Mouse (Mus musculus): ENCODE data around the gene Gjb2. TPM values are rescaled to one million over a fixed set of nuclear protein-coding genes. Genes with fewer than 3 reads are reported as not detected.
A peak's percentile ranks its signal among the peaks of the same experiment; 100 is the strongest.

Gene Gjb2
- 4.7 and 5.5 TPM in 2 replicates for polyA plus RNA-seq (2012; rRNA removed)

GRCm38 (mm10) chr14:57104106-57105023 is at the start of gene Gjb2:
Gjb2 (minus strand) TSS chr14:57104702.
- H3K27me3 ChIP-seq (ENCODE audit: control insufficient read depth, insufficient read depth, low read length), result no peaks in the 10 kb centered on the region; the same call in 1 of the 2 replicates
- H3K4me1 ChIP-seq (ENCODE audit: control insufficient read depth, insufficient read depth, insufficient read length, low read length), result peaks cover 3% of the 10 kb centered on the region
- peak within 1 kb of the TSS; percentile 84 for H3K4me3 ChIP-seq (ENCODE audit: low read depth, low read length)
- H3K36me3 ChIP-seq (ENCODE audit: control insufficient read depth, insufficient read depth, low read length), result no peaks in the 10 kb centered on the region
- H3K27ac ChIP-seq (ENCODE audit: insufficient read depth, low read depth, low read length), result peak within 1 kb of the TSS; percentile 33
- WGBS, result under 1% methylated on average over 101 of the region's 101 CpGs
- peak; percentile 37; the same call in 1 of the 2 replicates for TF ChIP-seq POLR2A (IDR thresholded peaks at IDR 0.05; ENCODE audit: low read depth, low read length)
- no peak for TF ChIP-seq CTCF (IDR thresholded peaks at IDR 0.05; ENCODE audit: extremely low read depth, insufficient read length, insufficient replicate concordance, low read depth, low read length)

DNA sequence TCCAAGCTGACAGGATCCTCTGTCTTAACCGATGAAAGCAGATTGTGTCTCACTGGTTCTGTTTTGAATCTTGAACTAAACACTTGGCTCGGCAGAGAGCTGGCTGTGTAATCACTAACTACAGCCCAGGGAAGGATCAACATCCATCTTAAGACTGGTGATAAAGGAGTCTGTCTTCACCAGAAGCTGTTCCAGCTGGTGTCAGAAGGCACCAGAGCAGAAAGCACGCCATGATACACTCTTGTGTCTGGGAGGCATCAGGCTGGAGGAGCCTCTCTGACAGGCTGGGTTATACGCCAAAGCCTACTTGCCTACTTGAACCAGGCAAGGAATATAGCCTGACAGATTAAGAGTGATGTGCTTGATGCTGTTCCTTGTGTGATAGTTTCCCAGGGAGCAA is 41.2 kb upstream of the Gjb2 start:
- Histone ChIP-seq H3K4me3 (ENCODE audit: low read depth, low read length) (no peak overlapping the region), H3K27me3 (ENCODE audit: control insufficient read depth, insufficient read depth, low read length) (no peaks in the 10 kb centered on the region), H3K36me3 (ENCODE audit: control insufficient read depth, insufficient read depth, low read length) (no peaks in the 10 kb centered on the region), H3K27ac (ENCODE audit: insufficient read depth, low read depth, low read length) (no peak overlapping the region), H3K4me1 (ENCODE audit: control insufficient read depth, insufficient read depth, insufficient read length, low read length) (no peaks in the 10 kb centered on the region)
- WGBS, result 49% methylated on average over 4 of the region's 4 CpGs
- no peak for TF ChIP-seq POLR2A (IDR thresholded peaks at IDR 0.05; ENCODE audit: low read depth, low read length)
- TF ChIP-seq CTCF (IDR thresholded peaks at IDR 0.05; ENCODE audit: extremely low read depth, insufficient read length, insufficient replicate concordance, low read depth, low read length), result no peak

DNA sequence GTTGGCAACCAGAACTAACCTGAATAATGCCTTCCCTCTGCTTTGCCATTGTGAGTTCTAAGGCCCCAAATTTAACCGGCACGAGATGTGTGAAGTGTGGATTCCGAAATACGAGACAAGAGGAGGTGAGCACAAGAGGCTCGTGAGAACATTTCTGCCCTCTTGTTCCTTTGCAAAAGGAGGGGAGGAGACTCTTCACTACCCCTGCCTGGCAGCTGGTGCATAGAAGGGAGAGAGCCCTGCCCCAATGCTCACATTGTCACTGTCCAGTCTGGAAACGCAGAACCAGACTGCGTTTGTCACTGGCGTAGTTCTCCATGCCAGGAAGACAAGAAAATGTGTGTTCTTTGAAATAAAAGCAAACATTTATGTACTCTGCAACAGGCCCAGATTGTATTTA is 30.8 kb upstream of the Gjb2 start:
- Histone ChIP-seq H3K4me3 (ENCODE audit: low read depth, low read length) (no peak overlapping the region), H3K27ac (ENCODE audit: insufficient read depth, low read depth, low read length) (no peak overlapping the region), H3K27me3 (ENCODE audit: control insufficient read depth, insufficient read depth, low read length) (peaks cover 22% of the 10 kb centered on the region), H3K36me3 (ENCODE audit: control insufficient read depth, insufficient read depth, low read length) (no peaks in the 10 kb centered on the region), H3K4me1 (ENCODE audit: control insufficient read depth, insufficient read depth, insufficient read length, low read length) (no peaks in the 10 kb centered on the region)
- WGBS, result 86% methylated on average over 8 of the region's 8 CpGs
- no peak for TF ChIP-seq POLR2A (IDR thresholded peaks at IDR 0.05; ENCODE audit: low read depth, low read length)
- no peak for TF ChIP-seq CTCF (IDR thresholded peaks at IDR 0.05; ENCODE audit: extremely low read depth, insufficient read length, insufficient replicate concordance, low read depth, low read length)

DNA sequence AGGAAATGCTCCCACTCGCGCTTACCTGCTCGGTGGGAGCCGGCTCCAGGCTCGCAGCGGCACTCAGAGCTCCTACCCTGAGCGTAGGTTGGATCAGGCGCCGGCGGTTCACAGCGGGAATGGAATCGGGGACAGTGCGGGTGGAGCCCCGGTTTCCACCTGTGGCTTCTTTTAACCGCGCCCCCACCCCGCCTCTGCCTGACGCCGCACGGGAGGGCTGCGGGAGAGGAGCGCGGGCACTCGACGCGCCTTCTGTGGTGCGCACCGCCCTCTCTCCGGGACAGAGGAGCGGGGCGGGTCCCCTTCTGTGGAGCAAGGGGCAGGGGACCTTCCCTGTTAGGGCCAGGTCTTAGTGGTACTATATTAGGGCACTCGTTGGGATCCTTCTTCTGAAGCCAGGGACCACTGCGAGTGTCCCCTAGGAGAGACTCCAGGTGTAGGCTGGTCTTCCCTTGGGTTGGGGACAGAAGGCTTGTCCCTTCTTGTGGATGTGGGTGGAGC is 28.7 kb upstream of the Gjb2 start, which contains the start of gene Gjb6:
Gene Gjb6 (minus strand): TSS at position 451 of the 501 bp plus-strand sequence.
- H3K4me1 ChIP-seq (ENCODE audit: control insufficient read depth, insufficient read depth, insufficient read length, low read length), result no peaks in the 10 kb centered on the region
- peaks cover 22% of the 10 kb centered on the region for H3K27me3 ChIP-seq (ENCODE audit: control insufficient read depth, insufficient read depth, low read length)
- WGBS, result 5% methylated on average over 33 of the region's 33 CpGs
- no peaks in the 10 kb centered on the region for H3K36me3 ChIP-seq (ENCODE audit: control insufficient read depth, insufficient read depth, low read length)
- TF ChIP-seq POLR2A (IDR thresholded peaks at IDR 0.05; ENCODE audit: low read depth, low read length) (no peak), CTCF (IDR thresholded peaks at IDR 0.05; ENCODE audit: extremely low read depth, insufficient read length, insufficient replicate concordance, low read depth, low read length) (no peak)
- H3K4me3 ChIP-seq (ENCODE audit: low read depth, low read length), result peak within 1 kb of the TSS; percentile 15; the same call in 1 of the 2 replicates
- no peak within 1 kb of the TSS for H3K27ac ChIP-seq (ENCODE audit: insufficient read depth, low read depth, low read length)

DNA sequence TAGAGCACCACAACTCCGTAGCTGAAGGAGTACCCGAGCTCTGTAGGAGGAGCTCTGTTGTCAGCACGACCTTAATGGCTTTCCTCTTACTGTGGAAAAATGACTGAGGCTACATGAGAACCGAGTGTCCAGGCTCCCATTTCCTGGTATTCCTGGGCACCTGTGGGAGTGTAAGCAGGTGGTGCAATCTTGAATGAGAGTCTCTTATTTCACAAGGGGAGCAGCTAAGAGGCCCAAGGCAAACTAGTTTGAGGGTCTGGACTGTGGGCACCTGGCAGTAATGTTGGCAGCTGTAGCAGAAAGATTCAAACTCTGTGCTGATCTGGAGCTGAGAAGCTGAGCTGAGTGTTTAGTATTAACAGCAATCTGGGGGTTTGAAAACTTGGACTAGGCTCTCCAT is 22.9 kb upstream of the Gjb2 start:
- Histone ChIP-seq H3K27me3 (ENCODE audit: control insufficient read depth, insufficient read depth, low read length) (peaks cover 6% of the 10 kb centered on the region; the same call in 1 of the 2 replicates), H3K4me1 (ENCODE audit: control insufficient read depth, insufficient read depth, insufficient read length, low read length) (no peaks in the 10 kb centered on the region), H3K36me3 (ENCODE audit: control insufficient read depth, insufficient read depth, low read length) (no peaks in the 10 kb centered on the region), H3K27ac (ENCODE audit: insufficient read depth, low read depth, low read length) (no peak overlapping the region), H3K4me3 (ENCODE audit: low read depth, low read length) (no peak overlapping the region)
- no peak for TF ChIP-seq POLR2A (IDR thresholded peaks at IDR 0.05; ENCODE audit: low read depth, low read length)
- TF ChIP-seq CTCF (IDR thresholded peaks at IDR 0.05; ENCODE audit: extremely low read depth, insufficient read length, insufficient replicate concordance, low read depth, low read length), result no peak
- 23% methylated on average over 4 of the region's 4 CpGs for WGBS

DNA sequence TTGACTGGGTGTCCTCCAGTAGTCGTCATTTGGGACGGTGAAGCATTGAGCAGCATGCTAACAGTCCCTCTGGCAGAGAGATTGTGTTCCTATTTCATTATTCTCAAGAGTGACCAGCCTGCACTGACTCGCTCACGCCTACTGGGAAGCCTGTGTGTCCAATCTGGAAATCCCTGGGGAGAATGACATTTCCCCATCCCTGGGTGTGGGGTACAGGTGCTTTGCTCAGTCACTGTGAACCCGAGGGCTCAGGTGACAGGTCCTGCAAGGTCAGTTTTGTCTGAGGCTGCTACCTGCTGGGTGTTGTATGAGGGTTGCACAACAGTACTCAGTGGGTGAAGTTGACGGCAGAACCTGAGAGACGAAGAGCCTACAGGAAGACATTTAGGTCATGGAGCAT is 17.8 kb upstream of the Gjb2 start:
- TF ChIP-seq POLR2A (IDR thresholded peaks at IDR 0.05; ENCODE audit: low read depth, low read length), result no peak
- no peak for TF ChIP-seq CTCF (IDR thresholded peaks at IDR 0.05; ENCODE audit: extremely low read depth, insufficient read length, insufficient replicate concordance, low read depth, low read length)
- WGBS, result 87% methylated on average over 7 of the region's 7 CpGs
- H3K27me3 ChIP-seq (ENCODE audit: control insufficient read depth, insufficient read depth, low read length), result no peaks in the 10 kb centered on the region
- H3K4me1 ChIP-seq (ENCODE audit: control insufficient read depth, insufficient read depth, insufficient read length, low read length), result no peaks in the 10 kb centered on the region
- H3K36me3 ChIP-seq (ENCODE audit: control insufficient read depth, insufficient read depth, low read length), result no peaks in the 10 kb centered on the region
- no peak overlapping the region for H3K27ac ChIP-seq (ENCODE audit: insufficient read depth, low read depth, low read length)
- no peak overlapping the region for H3K4me3 ChIP-seq (ENCODE audit: low read depth, low read length)
